Mouse (Mus musculus) kidney, postnatal 0 days (tissue): ENCODE data around the gene Mdga2. TPM values are rescaled to one million over a fixed set of nuclear protein-coding genes. Genes with fewer than 3 reads are reported as not detected.

Experiments
- ATAC-seq: fragments of 200-750 bp; cut with Nextera tagmentation; replicated peaks from 2 replicates; pipeline ENCODE4 v1.8.0; 2017; ENCODE audit warnings: low read depth, moderate number of reproducible peaks, moderate TSS enrichment, moderate library complexity; ENCODE audit not compliant: low FRiP score
- DNase-seq: peaks from one replicate; pipeline ENCODE4 v3.0.0-alpha.2; 2016; ENCODE audit warnings: low spot score
- H3K27ac ChIP-seq: fragments of 300-500 bp; sonication (generic); 2 replicates; pipeline ENCODE4 v1.5.1; 2014; ENCODE audit warnings: mild to moderate bottlenecking
- H3K27me3 ChIP-seq: fragments of 300-500 bp; sonication (generic); 2 replicates; pipeline ENCODE4 v1.6.1; 2014; ENCODE audit warnings: low read length, mixed read lengths; ENCODE audit not compliant: insufficient read depth
- H3K36me3 ChIP-seq: fragments of 300-500 bp; sonication (generic); 2 replicates; pipeline ENCODE4 v1.6.1; 2014; ENCODE audit warnings: low read length, mixed read lengths; ENCODE audit not compliant: insufficient read depth
- H3K4me1 ChIP-seq: fragments of 300-500 bp; sonication (generic); replicated peaks from 2 replicates; pipeline ENCODE4 v1.6.1; 2014; ENCODE audit warnings: antibody characterized with exemption, low read length, mixed read lengths; ENCODE audit not compliant: insufficient read depth
- H3K4me2 ChIP-seq: fragments of 300-500 bp; sonication (generic); 2 replicates; pipeline ENCODE4 v1.6.1; 2014; ENCODE audit warnings: mild to moderate bottlenecking, low read length, moderate library complexity, mixed read lengths
- H3K4me3 ChIP-seq: fragments of 300-500 bp; sonication (generic); replicated peaks from 2 replicates; pipeline ENCODE4 v1.5.1; 2014; ENCODE audit warnings: low read depth, low read length
- H3K9ac ChIP-seq: fragments of 300-500 bp; sonication (generic); 2 replicates; pipeline ENCODE4 v1.6.1; 2014; ENCODE audit warnings: low read depth, low read length
- H3K9me3 ChIP-seq: fragments of 300-500 bp; sonication (generic); replicated peaks from 2 replicates; pipeline ENCODE4 v1.6.1; 2016; ENCODE audit warnings: low read length, inconsistent platforms, mixed read lengths
- CTCF ChIP-seq: IDR thresholded peaks from 2 replicates; pipeline ENCODE4 v1.5.1; 2016; ENCODE audit warnings: antibody characterized with exemption, low read depth, mild to moderate bottlenecking, moderate library complexity
- WGBS: fragments of 180-500 bp; shearing (Covaris S2); extraction: QIAGEN DNeasy Blood & Tissue Kit; methylation state at CpG from one replicate; pipeline ENCODE4 v1.1.7; 2014; 5-methylcytosine and 5-hydroxymethylcytosine counted together
- polyA plus RNA-seq: library from polyadenylated mRNA; unstranded; fragments of >200 nt; fragmentation: Nextera tagmentation; extraction: Ambion mirVana; gene quantifications from 2 replicates; pipeline ENCODE4 v1.2.1, GENCODE M21; 2015

Mdga2 gene
- polyA plus RNA-seq, 1 experiment from 2014 or later = 1.3 TPM

DNA sequence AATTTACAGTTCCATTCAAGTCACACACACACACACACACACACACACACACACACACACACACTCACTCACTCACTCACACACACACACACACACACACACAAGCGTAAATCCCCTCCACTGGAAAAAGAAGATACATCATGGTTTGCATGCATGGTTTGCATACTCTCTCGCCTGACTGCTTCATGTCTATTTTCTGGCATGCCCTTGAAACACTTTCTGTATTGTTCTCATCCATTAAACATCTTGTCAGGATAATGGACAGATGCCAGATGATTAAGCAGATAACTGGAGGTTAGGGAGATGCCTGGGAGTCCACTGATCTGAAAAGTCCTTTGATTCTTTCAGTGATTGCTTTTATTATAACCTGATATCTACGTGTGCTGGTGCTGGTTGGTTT, 665.5 kb downstream of the Mdga2 start:
- 70% methylated on average over 3 of the region's 3 CpGs for WGBS
- no peak overlapping the region for H3K4me3 ChIP-seq
- ATAC-seq = no peak
- H3K4me2 ChIP-seq = no peak overlapping the region
- no peak for TF ChIP-seq CTCF
- no peaks in the 10 kb centered on the region for H3K9me3 ChIP-seq
- H3K36me3 ChIP-seq = no peaks in the 10 kb centered on the region
- no peaks in the 10 kb centered on the region for H3K4me1 ChIP-seq
- H3K9ac ChIP-seq = no peak overlapping the region
- DNase-seq = no peak
- no peaks in the 10 kb centered on the region for H3K27me3 ChIP-seq
- H3K27ac ChIP-seq = no peak overlapping the region

DNA sequence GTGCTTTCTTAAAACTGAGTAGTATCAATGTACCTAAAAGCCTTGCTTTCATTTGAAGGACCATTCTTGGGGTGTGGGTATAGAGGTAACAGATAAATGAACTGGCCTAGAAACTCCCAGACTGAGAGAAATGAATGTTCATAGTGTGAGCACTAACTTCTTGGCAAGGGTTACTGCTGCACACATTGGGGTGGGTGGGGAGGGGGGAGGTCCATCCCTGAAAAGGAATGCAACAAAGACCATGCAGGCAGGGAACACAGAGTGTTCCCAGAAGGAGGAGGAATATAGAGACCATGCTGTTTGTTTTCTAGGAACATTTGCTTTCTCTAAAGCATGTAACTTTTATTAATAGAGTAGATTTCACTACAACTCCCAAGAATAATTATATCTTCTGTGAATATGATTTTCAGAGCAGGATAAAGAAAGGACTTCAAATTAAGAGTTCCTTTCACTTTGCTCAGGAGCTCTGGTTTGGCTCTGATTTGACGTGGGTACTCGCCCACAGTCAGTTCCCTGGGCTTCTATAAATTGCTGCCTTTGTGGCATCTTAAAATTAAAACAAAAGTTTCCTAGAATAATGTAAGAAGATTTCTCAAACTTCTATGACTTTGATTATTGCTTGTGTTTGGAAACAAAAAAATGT, 666.0 kb downstream of the Mdga2 start:
- no peak for DNase-seq
- H3K4me1 ChIP-seq = no peaks in the 10 kb centered on the region
- no peak overlapping the region for H3K27ac ChIP-seq
- ATAC-seq = no peak
- no peaks in the 10 kb centered on the region for H3K36me3 ChIP-seq
- TF ChIP-seq CTCF = no peak
- H3K27me3 ChIP-seq = no peaks in the 10 kb centered on the region
- no peak overlapping the region for H3K4me3 ChIP-seq
- no peak overlapping the region for H3K4me2 ChIP-seq
- WGBS = 72% methylated on average over 2 of the region's 2 CpGs
- no peaks in the 10 kb centered on the region for H3K9me3 ChIP-seq
- H3K9ac ChIP-seq = no peak overlapping the region

DNA sequence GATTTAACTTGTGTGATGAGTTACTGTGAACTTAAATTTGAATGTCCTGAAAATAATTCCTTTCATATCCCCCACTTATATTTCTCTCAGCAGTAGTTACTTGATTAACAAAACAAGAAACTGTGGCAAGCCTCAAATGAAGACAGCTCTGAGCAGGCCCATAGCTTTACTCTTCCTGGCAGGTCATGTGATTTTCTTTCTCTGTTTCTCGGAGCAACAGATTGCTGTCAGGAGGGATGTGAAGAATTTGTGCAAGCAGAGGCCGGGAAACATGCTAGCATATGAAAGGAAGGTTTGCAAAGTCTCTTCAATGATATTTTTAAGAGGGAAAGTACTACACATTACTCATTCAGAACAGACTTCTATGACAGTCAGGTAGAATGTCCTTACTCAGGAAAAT, 697.4 kb downstream of the Mdga2 start:
- Histone ChIP-seq H3K9ac (no peak overlapping the region), H3K4me1 (no peaks in the 10 kb centered on the region), H3K27ac (no peak overlapping the region), H3K4me2 (no peak overlapping the region), H3K27me3 (no peaks in the 10 kb centered on the region), H3K4me3 (no peak overlapping the region), H3K36me3 (no peaks in the 10 kb centered on the region), H3K9me3 (no peaks in the 10 kb centered on the region)
- TF ChIP-seq CTCF = no peak
- DNase-seq (no peak), ATAC-seq (no peak)
- 57% methylated on average over 2 of the region's 2 CpGs for whole genome bisulfite sequencing

DNA sequence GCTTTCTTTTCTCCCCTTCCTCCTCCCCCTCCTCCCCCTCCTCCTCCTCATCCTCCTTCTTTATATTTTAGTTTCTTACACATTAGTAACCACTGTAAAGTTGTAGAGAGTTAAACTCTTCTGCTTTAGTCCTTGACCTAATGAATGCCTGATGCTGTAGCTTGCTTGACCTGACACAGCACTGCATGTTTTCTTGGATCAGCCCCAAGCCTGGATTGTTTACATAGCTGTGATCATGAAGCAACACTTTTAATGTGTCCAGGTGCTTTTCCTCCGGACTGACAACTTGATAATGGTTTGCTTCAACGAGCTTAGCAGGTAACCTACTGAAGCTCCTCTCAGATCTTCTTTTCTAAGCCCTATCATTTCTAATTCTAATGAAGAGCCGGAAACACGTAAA, 723.1 kb downstream of the Mdga2 start:
- WGBS = 33% methylated on average over 4 of the region's 4 CpGs
- Histone ChIP-seq H3K4me3 (no peak overlapping the region), H3K4me2 (no peak overlapping the region), H3K4me1 (no peaks in the 10 kb centered on the region), H3K36me3 (no peaks in the 10 kb centered on the region), H3K27ac (no peak overlapping the region), H3K9me3 (no peaks in the 10 kb centered on the region), H3K27me3 (no peaks in the 10 kb centered on the region), H3K9ac (no peak overlapping the region)
- no peak for TF ChIP-seq CTCF
- 0 out of 2 replicates have a peak, but pooled peaks have one; percentile 40 for ATAC-seq
- peak; percentile 19 for DNase-seq

DNA sequence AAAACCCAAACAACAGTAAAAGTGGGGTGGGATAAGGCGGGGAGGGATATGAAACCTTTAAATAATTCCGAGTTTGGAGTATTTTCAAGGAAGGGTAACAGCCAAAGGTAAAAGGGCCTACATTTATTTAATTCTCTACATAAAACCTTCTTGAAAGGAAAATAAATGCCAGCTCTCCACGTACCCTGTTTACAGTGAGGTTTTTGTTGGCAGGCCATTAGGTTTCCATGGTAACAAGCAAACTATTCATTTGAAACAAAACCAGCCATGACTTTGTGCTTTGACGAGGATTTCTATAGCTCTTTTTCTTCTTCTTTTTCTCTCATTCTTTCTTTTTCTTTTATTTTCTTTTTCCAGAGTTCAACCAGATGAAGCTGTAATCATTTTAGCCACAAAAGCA, 751.5 kb downstream of the Mdga2 start:
- Histone ChIP-seq H3K36me3 (no peaks in the 10 kb centered on the region), H3K4me3 (no peak overlapping the region)
- DNase-seq = peak; percentile 23

DNA sequence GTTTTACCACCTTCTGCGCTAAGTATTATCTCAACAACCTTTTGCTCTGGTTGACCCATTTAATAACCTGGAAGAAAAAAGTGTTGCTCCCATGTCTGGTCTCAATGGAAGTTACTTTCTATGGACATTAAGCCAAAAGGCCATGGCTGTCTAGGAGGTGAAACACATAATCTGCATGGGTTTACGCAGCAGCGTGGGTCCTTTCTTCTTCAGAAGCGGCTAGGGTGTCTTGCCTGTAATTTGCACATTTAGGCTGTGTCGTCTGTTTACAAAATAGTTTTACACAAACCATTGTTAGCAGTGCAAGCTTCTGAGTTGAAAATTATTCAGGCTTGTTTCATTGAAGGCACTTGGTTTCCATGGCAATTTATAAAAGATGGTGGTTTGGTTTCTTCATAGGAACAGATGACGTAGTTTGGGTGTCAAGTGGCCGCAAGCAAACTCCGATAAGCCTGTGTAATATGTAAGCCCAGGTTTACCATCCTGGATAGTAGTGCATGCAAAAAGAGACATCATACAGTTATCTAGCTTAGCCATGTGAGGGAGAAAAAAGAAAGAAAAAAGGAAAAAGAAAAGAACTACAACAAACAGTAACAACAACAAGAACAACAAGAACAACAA, 752.0 kb downstream of the Mdga2 start:
- Histone ChIP-seq H3K9me3 (no peaks in the 10 kb centered on the region), H3K4me1 (no peaks in the 10 kb centered on the region), H3K27me3 (no peaks in the 10 kb centered on the region), H3K9ac (no peak overlapping the region), H3K4me3 (no peak overlapping the region), H3K36me3 (no peaks in the 10 kb centered on the region), H3K27ac (no peak overlapping the region), H3K4me2 (no peak overlapping the region)
- TF ChIP-seq CTCF = no peak
- WGBS = 85% methylated on average over 8 of the region's 8 CpGs
- ATAC-seq (no peak), DNase-seq (no peak)

More for the DNA sequence above, 751.5 kb downstream of the Mdga2 start:
- no peak for ATAC-seq
- 38% methylated on average over 4 of the region's 4 CpGs for WGBS
- Histone ChIP-seq H3K4me2 (no peak overlapping the region), H3K9me3 (no peaks in the 10 kb centered on the region), H3K27me3 (no peaks in the 10 kb centered on the region), H3K27ac (no peak overlapping the region), H3K9ac (no peak overlapping the region), H3K4me1 (no peaks in the 10 kb centered on the region)
- no peak for TF ChIP-seq CTCF

DNA sequence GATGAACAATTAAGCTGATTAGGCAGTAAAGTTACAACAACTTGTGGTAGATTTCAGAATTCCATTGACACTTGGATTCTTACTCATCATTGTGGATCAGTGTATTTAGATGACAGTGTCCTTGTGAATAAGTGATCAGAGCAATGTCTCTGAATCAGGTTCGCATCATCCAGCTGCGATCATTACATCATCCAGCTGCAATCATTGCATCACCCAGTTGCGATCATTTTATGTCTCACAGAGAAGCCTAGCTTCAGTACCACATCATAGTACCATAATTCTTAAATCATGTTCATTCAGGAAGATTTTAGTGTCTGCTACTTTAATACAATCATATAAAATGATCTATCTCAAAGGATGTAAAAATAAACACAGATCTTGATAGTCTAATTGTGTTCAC, 756.8 kb downstream of the Mdga2 start:
- H3K4me1 ChIP-seq = no peaks in the 10 kb centered on the region
- no peaks in the 10 kb centered on the region for H3K27me3 ChIP-seq
- ATAC-seq (no peak), DNase-seq (no peak)
- no peak overlapping the region for H3K4me3 ChIP-seq
- no peak overlapping the region for H3K4me2 ChIP-seq
- 93% methylated on average over 3 of the region's 3 CpGs for WGBS
- H3K36me3 ChIP-seq = no peaks in the 10 kb centered on the region
- H3K9me3 ChIP-seq = no peaks in the 10 kb centered on the region
- TF ChIP-seq CTCF = no peak
- no peak overlapping the region for H3K27ac ChIP-seq
- H3K9ac ChIP-seq = no peak overlapping the region
